Mouse (Mus musculus): ENCODE data around the gene Serpinb9e. TPM values are rescaled to one million over a fixed set of nuclear protein-coding genes. Genes with fewer than 3 reads are reported as not detected.

Gene Serpinb9e
- not detected in 4 replicates for total RNA-seq (2023; ENCODE audit: inconsistent age)

GRCm38 (mm10) chr13:33249312-33249711 lies at the start of gene Serpinb9e:
Gene Serpinb9e (plus strand): TSS chr13:33249612.

Other genes starting within 250 kb of the Serpinb9e start
- 1.7 to 3.4 TPM (median 2.6 TPM) in 4 replicates for gene Serpinb9, start 246.4 kb upstream of the Serpinb9e start, total RNA-seq (2023; ENCODE audit: inconsistent age)
- 0.51 TPM in 1 of 4 replicates, not detected in the others for gene Serpinb9b, start 222.2 kb upstream of the Serpinb9e start, total RNA-seq (2023; ENCODE audit: inconsistent age)
- gene Serpinb1b, start 171.0 kb upstream of the Serpinb9e start, total RNA-seq (2023; ENCODE audit: inconsistent age): not detected in 4 replicates
- gene Serpinb9c, start 89.9 kb upstream of the Serpinb9e start, total RNA-seq (2023; ENCODE audit: inconsistent age): not detected in 4 replicates
- gene Serpinb9d, start 56.7 kb upstream of the Serpinb9e start, total RNA-seq (2023; ENCODE audit: inconsistent age): not detected in 4 replicates
- gene Serpinb9f, start 74.5 kb downstream of the Serpinb9e start, total RNA-seq (2023; ENCODE audit: inconsistent age): not detected in 4 replicates
- gene Gm11397, start 146.1 kb downstream of the Serpinb9e start, total RNA-seq (2023; ENCODE audit: inconsistent age): not detected in 4 replicates
- gene Serpinb9g, start 235.2 kb downstream of the Serpinb9e start, total RNA-seq (2023; ENCODE audit: inconsistent age): not detected in 4 replicates